Comparison of ENCODE assay signal across 8 mouse cellular contexts in genomic region chr10:116330458-116330857, GRCm38 (mm10). TPM values are rescaled to one million over a fixed set of nuclear protein-coding genes. Genes with fewer than 3 reads are reported as not detected.
DNase-seq lines count a peak whose midpoint lies in the region; ATAC-seq lines count a peak whose summit lies in the region.

No protein-coding gene starts in this region.

- H3K36me3 ChIP-seq in embryonic facial prominence, embryonic 10.5 days (replicated peaks): no peaks in the 10 kb centered on the region
- no peaks in the 10 kb centered on the region for H3K36me3 ChIP-seq in heart, embryonic 10.5 days
- H3K36me3 ChIP-seq in kidney, embryonic 14.5 days (ENCODE audit: control insufficient read depth, insufficient read depth, low read length): no peaks in the 10 kb centered on the region
- H3K36me3 ChIP-seq in limb, embryonic 13.5 days: no peaks in the 10 kb centered on the region
- H3K36me3 ChIP-seq in stomach, embryonic 15.5 days: no peaks in the 10 kb centered on the region

- H3K4me1 ChIP-seq in embryonic facial prominence, embryonic 10.5 days: peaks cover 7% of the 10 kb centered on the region
- no peaks in the 10 kb centered on the region for H3K4me1 ChIP-seq in heart, embryonic 10.5 days
- H3K4me1 ChIP-seq in kidney, embryonic 14.5 days (ENCODE audit: control insufficient read depth, insufficient read depth, low read length): no peaks in the 10 kb centered on the region
- peaks cover 19% of the 10 kb centered on the region for H3K4me1 ChIP-seq in limb, embryonic 13.5 days
- H3K4me1 ChIP-seq in stomach, embryonic 15.5 days: no peaks in the 10 kb centered on the region

- peak; percentile 72 for DNase-seq in 416B (ENCODE audit: low read depth)
- DNase-seq in adrenal gland, postnatal 10 days: peak; percentile 85
- peak; percentile 75 for DNase-seq in embryonic facial prominence, embryonic 10.5 days (ENCODE audit: low spot score)
- DNase-seq in heart, embryonic 10.5 days (ENCODE audit: low spot score): no peak
- peak; percentile 81 for DNase-seq in naive thymus-derived CD4-positive, alpha-beta T cell, adult 2 months (ENCODE audit: low read depth)

- no peak overlapping the region for H3K27ac ChIP-seq in embryonic facial prominence, embryonic 10.5 days (replicated peaks)
- H3K27ac ChIP-seq in heart, embryonic 10.5 days: no peak overlapping the region
- H3K27ac ChIP-seq in kidney, embryonic 14.5 days (ENCODE audit: low read depth, low read length): no peak overlapping the region
- no peak overlapping the region for H3K27ac ChIP-seq in limb, embryonic 13.5 days
- no peak overlapping the region for H3K27ac ChIP-seq in stomach, embryonic 15.5 days

- H3K4me2 ChIP-seq in kidney, embryonic 14.5 days (replicated peaks; ENCODE audit: low read depth, low read length): peak overlapping the region; percentile 34
- H3K4me2 ChIP-seq in limb, embryonic 13.5 days (replicated peaks): peak overlapping the region; percentile 60
- H3K4me2 ChIP-seq in stomach, embryonic 15.5 days: peak overlapping the region; percentile 53

- H3K9me3 ChIP-seq in embryonic facial prominence, embryonic 10.5 days: no peaks in the 10 kb centered on the region
- no peaks in the 10 kb centered on the region for H3K9me3 ChIP-seq in heart, embryonic 10.5 days
- H3K9me3 ChIP-seq in kidney, embryonic 14.5 days (ENCODE audit: control insufficient read depth, low read length): peaks cover 2% of the 10 kb centered on the region; the same call in 1 of the 2 replicates
- H3K9me3 ChIP-seq in limb, embryonic 13.5 days: no peaks in the 10 kb centered on the region; the same call in 1 of the 2 replicates
- H3K9me3 ChIP-seq in stomach, embryonic 15.5 days: no peaks in the 10 kb centered on the region

- no peaks in the 10 kb centered on the region for H3K27me3 ChIP-seq in embryonic facial prominence, embryonic 10.5 days (replicated peaks; ENCODE audit: low read depth, poor library complexity, severe bottlenecking)
- H3K27me3 ChIP-seq in heart, embryonic 10.5 days (ENCODE audit: insufficient read depth, poor library complexity, severe bottlenecking): no peaks in the 10 kb centered on the region
- H3K27me3 ChIP-seq in kidney, embryonic 14.5 days (ENCODE audit: control insufficient read depth, insufficient read depth, low read length): no peaks in the 10 kb centered on the region
- H3K27me3 ChIP-seq in limb, embryonic 13.5 days: no peaks in the 10 kb centered on the region
- no peaks in the 10 kb centered on the region for H3K27me3 ChIP-seq in stomach, embryonic 15.5 days (replicated peaks)

- no peak overlapping the region for H3K9ac ChIP-seq in kidney, embryonic 14.5 days (ENCODE audit: low read depth, low read length)
- peak overlapping the region; percentile 45; the same call in 1 of the 2 replicates for H3K9ac ChIP-seq in limb, embryonic 13.5 days
- H3K9ac ChIP-seq in stomach, embryonic 15.5 days: no peak overlapping the region

- WGBS in embryonic facial prominence, embryonic 10.5 days: 13% methylated on average over 5 of the region's 5 CpGs
- 13% methylated on average over 5 of the region's 5 CpGs for WGBS in heart, embryonic 10.5 days
- WGBS in kidney, embryonic 14.5 days: 15% methylated on average over 5 of the region's 5 CpGs
- 8% methylated on average over 5 of the region's 5 CpGs for WGBS in limb, embryonic 13.5 days
- 17% methylated on average over 5 of the region's 5 CpGs for WGBS in stomach, embryonic 15.5 days

- 0 out of 2 replicates have a peak, but pooled peaks have one; percentile 47 for ATAC-seq in kidney, embryonic 14.5 days (ENCODE audit: low FRiP score, low TSS enrichment)
- peak; percentile 83 for ATAC-seq in limb, embryonic 13.5 days (ENCODE audit: low FRiP score, low read depth)
- no peak for ATAC-seq in stomach, embryonic 15.5 days (ENCODE audit: insufficient read depth, low FRiP score, low read depth)

- H3K4me3 ChIP-seq in embryonic facial prominence, embryonic 10.5 days: peak overlapping the region; percentile 47
- peak overlapping the region; percentile 52 for H3K4me3 ChIP-seq in heart, embryonic 10.5 days
- H3K4me3 ChIP-seq in kidney, embryonic 14.5 days (ENCODE audit: low read length): no peak overlapping the region
- peak overlapping the region; percentile 31 for H3K4me3 ChIP-seq in limb, embryonic 13.5 days
- peak overlapping the region; percentile 13; the same call in 1 of the 2 replicates for H3K4me3 ChIP-seq in stomach, embryonic 15.5 days (replicated peaks)

RNA-seq across cellular contexts. Expression of gene Ptprb, which starts 55.1 kb away (rescaled TPM):
- 10 to 100 TPM; 52.5 to 54.8 TPM for total RNA-seq in adrenal gland, postnatal 10 days (2021)
- polyA plus RNA-seq in embryonic facial prominence, embryonic 10.5 days (2016; fragmentation: Nextera tagmentation; extraction: Ambion mirVana): 1.9 and 2.0 TPM in 2 replicates
- polyA plus RNA-seq in heart, embryonic 10.5 days (2016; fragmentation: Nextera tagmentation; extraction: Ambion mirVana): 5.4 and 7.4 TPM in 2 replicates
- 4.4 and 6.3 TPM in 2 replicates for polyA plus RNA-seq in kidney, embryonic 14.5 days (2014; fragmentation: Nextera tagmentation; extraction: Ambion mirVana)
- 2.3 and 2.6 TPM in 2 replicates for polyA plus RNA-seq in limb, embryonic 13.5 days (2015; fragmentation: Nextera tagmentation; extraction: Ambion mirVana)
- 4.0 and 4.2 TPM in 2 replicates for polyA plus RNA-seq in stomach, embryonic 15.5 days (2015; fragmentation: Nextera tagmentation; extraction: Ambion mirVana)
